Mouse (Mus musculus): ENCODE measurements around the gene Gm16405.
"Not testable (repeated sequence)": the region's sequence is repeated elsewhere in the genome, so short reads cannot be mapped to it uniquely, and the experiment has no call there.

The Gm16405 gene

DNA sequence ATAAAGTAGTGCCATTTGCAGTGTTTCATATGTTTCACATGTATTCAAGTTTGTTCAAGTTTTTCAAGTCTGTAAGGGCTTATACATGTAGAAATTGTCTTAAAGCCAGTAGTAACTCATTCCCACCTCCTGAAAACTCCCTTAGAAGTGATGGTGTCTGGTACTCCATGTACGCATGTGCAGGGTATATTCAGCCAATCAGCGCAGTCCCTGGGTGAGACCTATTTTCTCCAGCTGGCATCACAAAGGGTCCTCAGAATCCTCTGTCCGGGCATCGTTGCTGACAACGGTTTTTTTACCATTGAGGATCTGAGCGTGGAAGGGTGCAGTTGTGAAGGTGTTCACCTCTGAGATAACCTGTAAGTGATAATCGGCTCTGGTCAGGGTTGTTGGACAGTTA, at the start of gene Gm16405:
TSS of gene Gm16405 (plus strand) at position 301 of the 400 bp plus-strand sequence.
- DNase-seq (ENCODE audit: low read depth), result not testable (repeated sequence)
